Mouse (Mus musculus) cerebellum, adult 2 months (tissue): Measurements from ENCODE around the gene Bex3.

Experiments
- CTCF ChIP-seq: fragments of 200-500 bp; IDR thresholded peaks from 2 replicates; pipeline ENCODE4 v1.5.1; 2011; ENCODE audit warnings: low read depth, mild to moderate bottlenecking, control low read depth, low read length, moderate library complexity, borderline replicate concordance; ENCODE audit not compliant: insufficient read depth
- POLR2A ChIP-seq: fragments of 200-500 bp; IDR thresholded peaks from 2 replicates; pipeline ENCODE4 v1.6.1; 2011; ENCODE audit warnings: low read length, control low read depth, borderline replicate concordance; ENCODE audit not compliant: insufficient read depth

- TF ChIP-seq CTCF (no peak), POLR2A (no peak)
These were observed 43.2 kb downstream of the Bex3 start for GRCm38 (mm10) chrX:136313303-136313702.
